Mouse (Mus musculus) macrophage (primary cell): Measurements from ENCODE around the gene Slc22a21. TPM values are rescaled to one million over a fixed set of nuclear protein-coding genes. Genes with fewer than 3 reads are reported as not detected.
"Not testable (repeated sequence)": the region's sequence is repeated elsewhere in the genome, so short reads cannot be mapped to it uniquely, and the experiment has no call there.

ENCODE experiments used
- H3K27ac ChIP-seq: fragments of 350-480 bp; formaldehyde crosslinking; 2 replicates; pipeline ENCODE4 v1.9.0; 2021
- H3K36me3 ChIP-seq: fragments of 350-480 bp; formaldehyde crosslinking; 2 replicates; pipeline ENCODE4 v1.9.0; 2021; ENCODE audit errors: inconsistent target
- H3K4me3 ChIP-seq: fragments of 350-480 bp; formaldehyde crosslinking; 2 replicates; pipeline ENCODE4 v1.9.0; 2021; ENCODE audit errors: inconsistent target
- H3K79me2 ChIP-seq: fragments of 350-480 bp; formaldehyde crosslinking; 2 replicates; pipeline ENCODE4 v1.9.0; 2021; ENCODE audit errors: inconsistent target
- WGBS: methylation state at CpG from one replicate; pipeline ENCODE4 v1.1.7; 2026; ENCODE audit warnings: inconsistent platforms; ENCODE audit not compliant: missing documents; 5-methylcytosine and 5-hydroxymethylcytosine counted together
- polyA plus RNA-seq: library from polyadenylated mRNA; stranded (reverse); fragments of 250-400 nt; gene quantifications from 3 replicates; pipeline ENCODE4 v1.2.4, GENCODE M21; 2018; ENCODE audit warnings: inconsistent platforms

The Slc22a21 gene
- polyA plus RNA-seq, 1 experiment from 2014 or later, result 0.66 TPM

GRCm38 (mm10) chr11:54007717-54008116, 27.6 kb upstream of the Slc22a21 start:
- 97% methylated on average over 10 of the region's 11 CpGs for whole genome bisulfite sequencing
- Histone ChIP-seq H3K27ac (no peak overlapping the region), H3K36me3 (no peaks in the 10 kb centered on the region), H3K4me3 (no peak overlapping the region), H3K79me2 (no peaks in the 10 kb centered on the region)

DNA sequence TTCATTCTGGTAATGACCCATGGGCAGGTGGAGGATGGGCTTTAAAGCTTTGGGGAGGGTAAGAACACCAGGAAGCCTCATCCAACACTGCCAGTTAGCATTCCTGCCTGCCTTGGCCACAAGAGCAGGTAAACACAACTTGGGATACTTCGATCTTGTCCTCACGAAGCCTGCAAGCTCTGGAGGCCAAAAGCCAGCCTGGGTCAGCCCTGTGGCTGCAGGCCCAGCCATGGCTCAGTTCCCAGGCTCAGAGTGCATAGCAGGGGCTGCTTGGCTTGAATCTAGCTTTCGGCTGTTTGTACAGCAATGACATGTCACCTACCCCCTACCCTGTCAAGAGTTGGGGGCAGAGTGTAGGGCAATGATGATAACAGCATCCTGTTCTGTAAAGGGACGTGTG, 26.8 kb upstream of the Slc22a21 start:
- Histone ChIP-seq H3K79me2 (no peaks in the 10 kb centered on the region), H3K27ac (no peak overlapping the region), H3K4me3 (no peak overlapping the region), H3K36me3 (no peaks in the 10 kb centered on the region)
- WGBS, result 92% methylated on average over 4 of the region's 4 CpGs

DNA sequence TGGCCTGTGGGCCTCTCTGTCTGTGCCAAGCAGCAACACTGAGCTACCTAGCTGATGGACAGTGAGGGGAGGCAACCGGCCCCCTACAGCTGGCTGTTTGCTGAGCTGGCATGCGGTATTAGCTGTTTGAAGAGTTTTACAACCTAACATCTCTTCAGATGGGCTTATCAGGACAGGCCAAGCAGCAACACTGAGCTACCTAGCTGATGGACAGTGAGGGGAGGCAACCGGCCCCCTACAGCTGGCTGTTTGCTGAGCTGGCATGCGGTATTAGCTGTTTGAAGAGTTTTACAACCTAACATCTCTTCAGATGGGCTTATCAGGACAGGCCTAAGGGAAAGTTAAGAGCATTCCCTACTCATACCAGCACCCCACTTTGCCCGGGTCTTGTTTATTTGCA, 26.2 kb upstream of the Slc22a21 start:
- not testable (repeated sequence) for H3K27ac ChIP-seq, H3K4me3 ChIP-seq, H3K36me3 ChIP-seq, H3K79me2 ChIP-seq
- 91% methylated on average over 3 of the region's 5 CpGs for WGBS

DNA sequence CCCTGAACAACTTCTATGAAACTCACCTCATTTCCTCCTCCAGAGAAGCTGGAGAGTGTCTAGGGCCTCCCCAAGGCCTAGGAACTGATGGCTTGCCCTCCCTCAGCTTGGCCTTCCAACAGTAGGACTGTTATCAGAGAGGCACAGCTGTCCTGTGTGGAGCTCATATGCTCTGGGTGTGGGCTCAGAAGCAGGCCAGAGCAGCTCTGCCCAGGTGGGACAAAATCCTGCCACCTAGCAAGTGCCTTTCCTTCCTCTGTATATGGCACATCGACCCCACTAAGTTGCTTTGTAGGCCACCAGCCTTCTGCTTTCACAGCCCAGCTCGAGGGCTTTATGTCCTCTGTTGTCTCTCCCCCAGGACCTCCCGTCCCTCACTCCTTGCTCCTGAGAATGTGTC, 24.6 kb upstream of the Slc22a21 start:
- no peak overlapping the region for H3K4me3 ChIP-seq
- 92% methylated on average over 3 of the region's 3 CpGs for WGBS

DNA sequence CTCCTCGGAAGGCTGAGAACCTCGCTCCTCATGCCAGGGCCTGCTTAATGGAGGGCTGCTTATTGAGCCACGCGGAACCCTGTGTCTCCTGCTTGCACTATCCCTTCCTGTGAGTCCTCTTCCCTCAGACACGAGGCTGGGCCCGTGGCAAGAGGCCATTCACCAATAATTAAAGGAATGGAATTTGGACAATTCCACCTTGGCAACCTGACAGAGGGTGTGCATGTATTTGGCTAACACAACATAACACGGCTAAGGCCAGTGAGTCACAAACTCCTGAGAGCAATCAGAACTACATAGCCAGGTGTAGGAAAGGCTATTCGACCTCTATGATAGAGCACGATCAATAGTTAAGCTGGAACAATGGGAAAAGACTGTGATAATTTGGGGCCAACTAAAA, 24.1 kb upstream of the Slc22a21 start:
- H3K4me3 ChIP-seq, result no peak overlapping the region
- 86% methylated on average over 9 of the region's 9 CpGs for WGBS
- no peaks in the 10 kb centered on the region for H3K79me2 ChIP-seq
- no peak overlapping the region for H3K27ac ChIP-seq
- no peaks in the 10 kb centered on the region for H3K36me3 ChIP-seq

More for the DNA sequence above, 24.6 kb upstream of the Slc22a21 start:
- H3K36me3 ChIP-seq, result no peaks in the 10 kb centered on the region
- no peak overlapping the region for H3K27ac ChIP-seq
- H3K79me2 ChIP-seq, result no peaks in the 10 kb centered on the region

- not testable (repeated sequence) for H3K36me3 ChIP-seq, H3K27ac ChIP-seq, H3K4me3 ChIP-seq, H3K79me2 ChIP-seq
- WGBS, result 64% methylated on average over 10 of the region's 12 CpGs
Observed at GRCm38 (mm10) chr11:54002761-54003717, 22.9 kb upstream of the Slc22a21 start.

DNA sequence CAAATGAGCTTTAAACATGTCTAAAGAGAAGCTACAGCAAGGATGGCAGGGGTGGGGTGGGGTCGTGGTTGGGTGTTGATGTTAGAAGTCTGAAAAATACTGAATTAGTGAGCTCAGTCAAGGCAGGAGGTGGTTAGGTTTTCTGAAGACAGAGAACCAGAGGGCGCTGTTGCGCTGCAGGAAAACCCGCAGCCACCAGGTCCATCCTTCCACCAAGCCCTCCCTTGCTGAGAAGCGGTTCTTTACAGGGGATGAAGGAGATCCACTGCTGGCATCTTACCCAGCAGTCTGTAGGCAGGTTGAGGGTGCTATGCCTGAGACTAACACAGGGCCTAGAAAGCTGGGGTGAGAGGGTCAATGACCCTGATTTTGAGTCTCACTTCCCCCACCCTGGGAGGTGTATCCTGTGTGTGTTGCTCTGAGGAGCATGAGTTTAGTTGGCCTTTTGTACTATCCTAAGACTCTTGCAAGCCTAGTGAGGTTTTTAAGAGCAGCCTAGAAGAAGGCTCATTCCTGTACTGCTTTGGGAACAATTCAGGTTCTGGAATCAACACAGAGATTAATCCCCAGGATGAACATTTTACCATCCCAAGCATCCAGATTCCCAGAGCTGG, 22.1 kb upstream of the Slc22a21 start:
- H3K36me3 ChIP-seq, result no peaks in the 10 kb centered on the region
- H3K4me3 ChIP-seq, result no peak overlapping the region
- H3K27ac ChIP-seq, result no peak overlapping the region
- 20% methylated on average over 5 of the region's 5 CpGs for WGBS
- no peaks in the 10 kb centered on the region for H3K79me2 ChIP-seq

DNA sequence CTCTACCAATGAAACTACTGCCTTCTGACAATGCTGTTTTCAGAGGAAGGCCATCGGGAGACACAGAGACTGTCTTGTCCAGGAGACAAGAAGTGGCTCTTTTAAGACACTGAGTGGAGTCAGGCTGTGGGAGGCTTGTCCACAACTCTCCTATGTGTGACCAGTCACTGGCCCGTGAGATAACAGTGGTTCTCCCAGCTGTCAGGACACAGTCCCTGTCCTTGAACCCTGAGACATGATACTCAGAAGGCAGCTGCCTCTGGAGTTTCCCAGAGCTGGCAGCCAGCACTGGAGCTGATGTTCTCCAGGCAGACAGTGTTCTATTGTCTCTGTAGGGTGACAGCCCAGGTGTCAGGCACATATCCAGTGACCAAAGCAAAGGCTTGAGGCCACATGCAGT, 17.5 kb upstream of the Slc22a21 start:
- Histone ChIP-seq H3K79me2 (no peaks in the 10 kb centered on the region), H3K36me3 (no peaks in the 10 kb centered on the region), H3K27ac (no peak overlapping the region), H3K4me3 (no peak overlapping the region)
- WGBS, result 94% methylated on average over 2 of the region's 2 CpGs

GRCm38 (mm10) chr11:53992264-53992663, 12.1 kb upstream of the Slc22a21 start:
- no peaks in the 10 kb centered on the region for H3K79me2 ChIP-seq
- H3K4me3 ChIP-seq, result no peak overlapping the region
- H3K36me3 ChIP-seq, result no peaks in the 10 kb centered on the region
- WGBS, result 99% methylated on average over 4 of the region's 4 CpGs
- H3K27ac ChIP-seq, result no peak overlapping the region

DNA sequence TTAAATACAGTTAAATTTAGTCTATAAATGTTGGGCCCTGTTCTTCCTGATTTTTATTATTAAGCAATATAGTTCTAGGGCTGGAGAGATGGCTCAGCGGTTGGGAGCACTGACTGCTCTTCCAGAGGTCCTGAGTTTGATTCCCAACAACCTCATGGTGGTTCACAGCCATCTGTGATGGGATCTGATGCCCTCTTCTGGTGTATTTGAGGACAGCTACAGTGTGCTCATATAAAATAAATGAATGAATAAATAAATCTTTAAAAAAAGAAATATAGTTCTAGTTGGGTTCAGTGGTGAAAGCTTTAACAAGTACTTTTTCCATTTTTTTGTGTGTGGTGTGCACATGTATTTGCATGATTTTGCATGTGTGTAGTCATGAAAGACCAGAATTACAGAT, 9.1 kb upstream of the Slc22a21 start:
- Histone ChIP-seq H3K79me2 (no peaks in the 10 kb centered on the region), H3K4me3 (no peak overlapping the region), H3K27ac (no peak overlapping the region), H3K36me3 (no peaks in the 10 kb centered on the region)
- WGBS, result 81% methylated on average over 1 of the region's 1 CpGs

- WGBS, result 91% methylated on average over 4 of the region's 4 CpGs
- Histone ChIP-seq H3K36me3 (no peaks in the 10 kb centered on the region), H3K27ac (no peak overlapping the region), H3K4me3 (no peak overlapping the region), H3K79me2 (no peaks in the 10 kb centered on the region)
Observed at GRCm38 (mm10) chr11:53988081-53988480, 7.9 kb upstream of the Slc22a21 start.

DNA sequence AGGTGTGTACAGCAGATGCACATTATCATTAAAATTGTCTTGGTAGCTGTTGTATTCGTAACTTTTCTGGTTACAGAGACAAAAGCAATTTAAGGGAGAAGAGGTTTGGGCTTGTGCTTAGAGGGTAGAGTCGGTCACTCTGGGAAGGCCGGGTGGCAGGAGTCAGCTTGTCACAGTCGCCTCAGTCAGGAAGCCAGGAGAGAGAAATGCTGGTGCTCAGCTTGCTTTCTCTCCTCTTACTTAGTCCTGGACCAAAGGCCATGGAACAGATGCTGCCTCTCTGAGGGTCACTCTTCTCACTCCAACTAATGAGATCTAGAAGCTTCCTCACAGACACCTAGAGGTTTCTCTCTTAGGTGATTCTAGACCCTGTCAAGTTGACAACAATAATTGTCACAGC, 1.3 kb upstream of the Slc22a21 start:
- Histone ChIP-seq H3K79me2 (no peaks in the 10 kb centered on the region), H3K4me3 (no peak overlapping the region), H3K27ac (no peak overlapping the region), H3K36me3 (no peaks in the 10 kb centered on the region)
- 94% methylated on average over 4 of the region's 4 CpGs for WGBS

DNA sequence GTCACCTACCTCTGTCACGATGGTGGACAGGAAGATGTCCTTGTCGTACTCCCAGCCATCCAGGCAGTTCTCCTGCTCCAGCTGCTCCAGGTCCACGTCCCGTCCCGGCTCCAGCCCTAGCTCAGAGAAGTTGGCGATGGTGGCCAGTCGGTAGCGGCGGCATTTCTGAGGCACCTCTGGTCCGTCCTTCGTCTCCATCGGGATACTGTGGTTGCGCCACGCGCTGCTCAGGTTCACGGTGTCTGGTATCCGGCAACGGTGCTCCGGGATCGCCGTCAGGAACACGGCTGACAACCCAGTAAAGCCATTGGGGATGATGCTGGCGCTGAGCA, 710 bp downstream of the Slc22a21 start:
- H3K27ac ChIP-seq, H3K79me2 ChIP-seq, H3K36me3 ChIP-seq: not testable (repeated sequence)
- H3K4me3 ChIP-seq, result peak overlapping the region; percentile 45
- 4% methylated on average over 20 of the region's 23 CpGs for WGBS

- H3K27ac ChIP-seq, result no peak overlapping the region
- 73% methylated on average over 3 of the region's 3 CpGs for WGBS
- H3K4me3 ChIP-seq, result no peak overlapping the region
- no peaks in the 10 kb centered on the region for H3K79me2 ChIP-seq
- no peaks in the 10 kb centered on the region for H3K36me3 ChIP-seq
Observed at GRCm38 (mm10) chr11:53977672-53978071, 2.5 kb downstream of the Slc22a21 start.

- H3K36me3 ChIP-seq, result no peaks in the 10 kb centered on the region
- H3K27ac ChIP-seq, result no peak overlapping the region
- H3K79me2 ChIP-seq, result no peaks in the 10 kb centered on the region
- no peak overlapping the region for H3K4me3 ChIP-seq
Observed at GRCm38 (mm10) chr11:53975559-53975958, 4.6 kb downstream of the Slc22a21 start.
